Mouse (Mus musculus) layer of hippocampus, adult 9-11 months (tissue): ENCODE measurements around the gene Bmp2k.
A peak's percentile ranks its signal among the peaks of the same experiment; 100 is the strongest.

Experiments used
- DNase-seq: peaks from one replicate; pipeline ENCODE4 v3.0.0; 2022

Bmp2k gene

DNA sequence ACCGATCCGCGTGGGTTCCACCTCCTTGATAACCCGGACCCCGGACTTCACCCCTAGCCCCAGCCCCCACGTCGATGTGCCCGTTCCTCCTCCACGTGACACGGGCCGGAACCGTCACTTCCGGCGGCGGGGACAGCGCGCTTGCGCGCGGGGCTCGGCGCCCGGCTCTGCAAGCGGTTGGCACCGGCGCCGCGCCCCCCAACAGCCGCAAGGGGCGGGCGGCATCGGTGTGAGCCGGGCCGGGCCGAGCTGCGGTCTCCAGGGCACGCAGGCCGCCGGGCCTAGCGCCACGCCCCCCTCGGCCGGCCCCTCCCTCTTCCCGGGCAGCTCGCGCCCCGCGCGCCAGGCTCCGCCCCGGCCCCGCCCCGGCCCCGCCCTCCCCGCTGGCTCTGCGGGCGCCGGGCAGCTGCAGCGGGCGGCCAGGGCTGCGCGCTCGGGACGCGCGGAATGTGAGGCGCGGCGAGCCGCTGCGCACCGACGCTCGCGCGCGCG, at the start of gene Bmp2k:
Gene Bmp2k (plus strand): TSS at position 380 of the 492 bp plus-strand sequence.
- DNase-seq: peak; percentile 95

DNA sequence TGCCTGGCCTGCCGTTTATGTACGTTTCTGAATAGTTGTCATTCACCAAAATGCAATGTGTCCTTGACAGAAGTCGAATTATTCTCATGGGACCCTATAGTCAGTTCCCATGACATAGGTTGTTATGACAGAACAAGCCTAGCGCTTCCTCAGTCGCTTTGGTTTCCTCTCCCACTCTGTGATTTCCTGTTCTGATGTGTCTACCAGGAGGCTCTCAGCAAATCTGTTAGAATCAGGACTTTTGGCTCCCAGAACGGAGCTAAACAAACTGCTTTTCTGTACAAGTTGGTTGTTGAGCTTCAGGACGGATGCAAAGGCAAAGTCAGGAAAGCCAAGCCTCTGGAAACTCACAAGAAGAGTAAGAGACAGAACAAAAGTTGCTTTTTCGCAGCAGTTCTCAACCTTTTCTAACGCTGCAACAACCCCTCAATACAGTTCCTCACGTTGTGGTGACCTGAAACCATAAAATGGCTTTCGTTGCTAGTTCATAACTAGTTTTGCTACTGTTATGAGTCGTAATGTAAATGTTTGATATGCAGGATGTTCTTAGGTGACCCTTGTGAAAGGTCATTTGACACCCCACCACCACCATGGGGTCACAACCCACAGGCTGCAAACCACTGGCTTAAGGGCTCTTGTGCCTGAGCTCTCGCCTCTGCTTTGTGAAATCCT, 48.5 kb upstream of the Bmp2k start:
- DNase-seq: no peak

DNA sequence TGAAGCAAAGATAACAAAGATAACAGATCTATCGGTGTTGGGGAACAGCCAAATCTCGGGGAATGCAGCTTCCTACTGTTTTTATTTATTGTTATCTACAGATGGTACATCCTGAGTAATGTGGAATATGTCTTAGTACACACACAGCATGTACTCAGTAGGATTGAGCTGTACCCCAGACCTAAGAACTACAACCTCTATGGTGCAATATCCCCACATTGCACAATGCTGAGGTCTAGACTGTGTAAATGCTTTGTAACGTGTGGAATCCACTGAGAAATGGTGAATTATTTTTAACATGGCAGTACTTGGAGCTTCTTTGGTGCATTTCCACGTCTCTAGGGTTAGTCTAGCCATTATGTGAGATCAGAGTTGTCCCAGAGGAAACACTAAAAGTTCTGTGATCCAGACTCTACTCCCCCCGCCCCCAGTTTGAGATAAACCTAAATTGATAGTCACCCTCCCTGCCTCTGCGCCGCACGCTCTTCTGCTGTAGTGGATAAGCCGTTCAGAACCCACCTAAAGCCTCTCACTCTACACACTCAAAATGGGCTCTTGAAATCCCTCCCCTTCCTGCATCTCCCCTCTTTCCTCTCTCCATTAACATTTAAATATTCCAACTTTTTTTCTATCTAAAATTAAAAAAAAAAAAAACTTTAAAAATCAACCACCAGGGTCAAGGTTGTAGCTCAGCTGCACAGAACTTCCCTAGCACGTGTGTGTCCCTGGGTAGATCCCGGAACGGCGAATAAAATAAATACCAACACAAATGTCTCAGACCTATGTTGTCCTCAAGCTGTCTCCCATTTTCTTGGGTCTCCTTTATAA, 47.4 kb upstream of the Bmp2k start:
- peak; percentile 32 for DNase-seq

DNA sequence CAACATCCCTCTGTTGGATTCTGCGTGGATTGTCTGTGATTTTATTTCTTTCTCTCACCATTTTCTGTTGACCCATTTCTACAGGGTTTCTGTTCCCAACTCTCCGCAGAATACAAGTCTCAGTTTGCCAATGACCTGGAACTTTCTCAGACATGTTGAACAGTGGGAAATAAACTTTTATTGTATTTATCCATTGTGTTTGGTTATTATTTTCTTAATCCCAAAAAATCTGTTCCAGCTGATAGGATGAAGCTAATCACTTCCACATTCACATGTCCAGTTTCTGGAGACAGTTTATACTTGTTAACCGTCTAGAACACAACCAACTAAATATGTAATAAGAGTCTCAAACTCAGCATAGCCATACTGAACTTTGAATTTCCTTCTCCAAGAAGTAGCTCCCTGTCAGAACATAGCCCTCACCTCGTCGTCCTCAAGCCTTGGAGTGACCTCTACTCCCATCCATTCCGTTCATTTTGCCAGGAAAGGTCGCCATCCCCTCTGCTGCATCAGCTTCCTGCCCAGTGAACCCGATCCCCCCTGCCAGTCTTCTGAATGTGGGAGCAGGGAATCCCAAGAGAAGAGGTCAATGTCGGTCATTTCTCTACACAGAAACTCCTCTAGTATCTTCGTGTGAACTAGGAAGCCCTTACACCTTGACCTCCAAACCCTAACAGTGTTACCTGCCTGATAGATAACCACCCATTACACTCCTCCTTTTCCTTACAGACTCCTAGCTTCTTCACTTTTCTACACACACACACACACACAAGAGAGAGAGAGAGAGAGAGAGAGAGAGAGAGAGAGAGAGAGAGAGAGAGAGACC, 46.6 kb upstream of the Bmp2k start:
- no peak for DNase-seq

DNA sequence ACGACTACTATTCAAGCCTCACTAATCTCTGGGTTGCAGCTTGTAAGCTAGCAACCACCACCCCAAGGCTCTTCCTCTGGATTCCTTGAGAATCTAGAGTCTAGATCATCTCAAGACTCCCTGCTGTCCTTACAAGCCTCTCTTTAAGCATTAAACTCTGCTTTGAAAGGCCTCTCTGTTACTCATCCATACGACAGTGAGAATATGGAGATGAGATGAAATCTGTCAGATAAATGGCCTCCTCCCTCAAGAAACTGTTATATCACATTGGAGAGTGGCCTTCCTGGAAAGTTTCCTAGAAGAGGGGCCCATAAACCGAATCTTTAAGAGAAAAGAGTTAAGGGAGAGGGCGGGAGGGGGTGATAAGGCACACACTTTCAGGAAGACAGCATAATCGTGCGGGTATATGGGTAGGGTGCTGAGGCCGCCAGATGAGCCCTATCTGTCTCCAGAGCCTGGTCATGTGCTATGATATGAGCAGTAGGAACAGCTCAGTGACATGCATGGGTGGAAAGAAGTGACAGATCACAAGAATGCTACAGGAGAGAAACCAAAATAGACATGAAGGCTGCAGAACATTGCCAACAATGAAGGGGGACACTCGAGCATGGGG, 45.9 kb upstream of the Bmp2k start:
- no peak for DNase-seq

DNA sequence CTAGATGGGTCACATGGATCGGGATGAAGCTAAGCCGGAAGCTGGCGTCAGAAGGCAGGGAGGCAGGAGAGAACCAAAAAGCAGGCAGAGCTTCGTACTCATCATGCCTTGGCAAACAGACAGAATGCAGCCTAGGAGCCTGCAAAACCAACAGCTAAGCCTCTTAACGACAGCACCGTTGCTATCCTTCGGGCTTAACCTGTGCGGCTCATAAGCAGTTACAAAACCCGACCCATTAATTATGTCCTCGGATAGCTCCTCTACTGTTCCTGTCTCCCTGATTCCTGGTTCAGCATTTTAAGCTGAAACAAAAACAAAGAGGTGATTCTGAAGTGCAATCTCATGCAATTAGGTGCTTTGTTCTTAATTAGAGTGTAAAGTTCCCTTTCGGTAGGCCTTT, 43.4 kb upstream of the Bmp2k start:
- peak; percentile 21 for DNase-seq

DNA sequence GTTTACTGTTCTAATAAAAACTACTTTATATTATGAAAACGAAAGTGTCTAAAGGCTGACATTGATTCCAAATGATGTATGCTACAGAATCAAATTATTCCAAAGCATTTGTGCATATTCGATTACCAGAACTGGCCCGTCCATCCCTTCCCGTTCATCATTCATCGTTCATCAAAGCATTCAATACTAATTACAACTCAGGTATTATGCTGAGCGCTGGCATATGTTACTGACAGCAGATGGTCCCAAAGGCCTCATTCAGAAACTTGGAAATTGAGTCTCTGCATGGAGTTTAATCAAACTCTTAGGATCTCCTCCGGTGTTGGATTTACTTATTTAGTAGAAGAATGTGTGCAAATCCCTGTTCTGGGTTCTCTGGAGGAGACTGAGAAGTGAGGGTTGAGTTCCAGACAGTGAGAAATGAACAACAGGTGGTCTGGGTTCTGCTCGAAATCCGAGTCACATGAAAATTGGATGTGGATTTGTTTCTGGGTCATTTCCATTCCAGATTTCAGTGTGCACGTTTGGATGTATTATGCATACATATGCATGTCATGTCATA, 42.9 kb upstream of the Bmp2k start:
- DNase-seq: no peak

DNA sequence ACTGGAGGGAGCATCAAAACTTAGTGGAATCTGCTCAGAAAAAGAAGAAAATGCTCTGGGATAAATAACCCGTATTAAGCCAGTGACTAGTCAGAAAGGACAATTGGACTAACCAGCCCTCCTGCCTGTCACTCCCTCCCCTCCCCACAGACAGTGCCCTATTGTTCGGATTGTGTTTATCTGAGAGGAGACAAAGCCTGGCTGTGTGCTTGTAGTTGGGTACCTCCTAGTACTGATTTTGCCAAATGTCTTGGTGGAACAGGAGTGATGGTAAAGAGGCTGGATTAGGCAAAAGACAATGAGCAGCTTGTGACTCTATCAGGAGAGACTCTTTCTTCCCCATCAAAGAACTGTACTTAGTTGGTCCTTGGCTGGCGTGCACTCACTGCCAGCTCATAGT, 40.6 kb upstream of the Bmp2k start:
- peak; percentile 63 for DNase-seq

DNA sequence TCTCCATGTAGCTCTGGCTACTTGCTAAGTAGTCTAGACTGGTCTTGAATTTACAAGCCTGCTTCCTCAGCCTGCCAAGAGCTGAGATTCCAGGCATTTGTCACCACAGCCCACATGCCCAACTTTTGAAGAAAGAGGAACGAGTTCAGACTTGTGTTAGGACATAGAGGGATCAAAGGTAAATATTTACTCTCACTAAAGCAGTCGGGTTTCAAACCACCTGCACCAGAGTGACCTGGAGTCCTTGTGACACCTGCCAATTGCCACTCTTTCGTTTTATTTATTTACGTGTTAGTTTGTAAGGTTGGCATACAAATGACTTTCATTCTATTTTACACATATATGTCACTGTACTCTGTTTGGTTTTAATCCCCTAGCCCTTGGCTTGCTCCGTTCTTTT, 36.4 kb upstream of the Bmp2k start:
- DNase-seq: no peak

DNA sequence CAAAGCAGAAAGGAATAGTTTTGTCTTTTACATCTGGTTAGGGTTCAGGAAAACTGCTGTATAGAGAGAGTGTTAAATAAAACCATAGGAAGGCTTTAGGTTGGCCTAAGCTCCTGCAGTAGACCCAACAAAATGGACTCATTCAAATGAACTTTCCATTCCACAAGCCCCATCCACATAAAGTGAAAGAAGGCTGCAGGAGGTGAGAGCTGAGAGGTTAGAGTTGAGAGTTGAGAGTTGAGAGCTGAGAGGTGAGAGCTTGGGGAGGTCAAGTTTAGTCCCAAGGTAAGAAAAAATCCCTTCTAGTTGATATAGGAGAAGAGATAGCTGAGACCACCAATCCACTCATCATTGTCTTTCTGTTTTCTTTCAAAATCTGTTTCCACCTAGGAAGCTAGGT, 35.6 kb upstream of the Bmp2k start:
- DNase-seq: no peak

DNA sequence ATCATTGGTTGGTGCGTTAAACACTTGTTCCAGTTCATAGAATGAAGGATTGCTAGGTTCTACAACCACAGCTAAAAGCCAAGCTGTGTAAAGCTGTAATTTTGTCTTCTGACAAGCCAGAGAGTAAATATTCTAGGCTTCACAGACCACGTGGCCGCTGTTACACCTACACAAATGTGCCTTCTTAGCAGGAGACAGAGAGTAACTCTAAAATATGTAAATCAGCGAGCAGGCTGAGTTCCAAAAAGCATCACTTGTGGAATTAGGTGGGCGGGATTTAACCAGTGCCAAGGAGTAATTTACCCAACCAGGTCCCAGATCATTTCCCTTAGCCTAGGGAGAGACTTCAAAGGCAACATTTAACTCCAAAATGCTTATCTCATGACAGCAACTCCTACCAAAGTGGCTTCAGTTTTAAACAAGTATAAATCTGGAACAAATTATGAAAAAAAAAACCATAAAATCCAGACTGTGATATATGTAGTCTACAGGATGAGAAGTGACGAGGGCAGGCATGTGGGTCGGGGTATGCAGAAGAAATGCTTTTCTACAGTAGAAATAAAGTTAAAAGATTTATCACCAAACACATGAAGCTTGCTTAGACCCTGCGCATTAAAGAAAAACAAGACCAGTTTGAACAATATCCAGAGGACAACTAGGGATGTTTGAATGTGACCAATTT, 35.1 kb upstream of the Bmp2k start:
- peak; percentile 72 for DNase-seq

DNA sequence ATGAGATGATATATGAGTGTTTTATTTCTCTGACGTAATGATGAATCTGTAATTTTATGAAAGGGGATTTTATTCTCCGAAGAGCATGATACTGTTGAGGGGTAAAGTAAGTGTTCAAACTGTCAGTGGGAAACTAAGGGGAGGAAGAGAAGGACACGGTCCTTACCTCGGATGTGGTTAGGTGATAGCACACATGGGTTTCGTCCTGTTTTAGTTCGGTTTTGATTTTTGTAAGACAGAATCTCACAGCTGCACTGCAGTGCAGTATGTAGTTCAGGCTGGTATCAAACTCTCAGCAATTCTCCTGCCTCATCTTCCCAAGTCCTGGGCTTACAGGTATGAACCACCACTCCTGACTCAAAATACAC, 34.6 kb upstream of the Bmp2k start:
- DNase-seq: no peak

DNA sequence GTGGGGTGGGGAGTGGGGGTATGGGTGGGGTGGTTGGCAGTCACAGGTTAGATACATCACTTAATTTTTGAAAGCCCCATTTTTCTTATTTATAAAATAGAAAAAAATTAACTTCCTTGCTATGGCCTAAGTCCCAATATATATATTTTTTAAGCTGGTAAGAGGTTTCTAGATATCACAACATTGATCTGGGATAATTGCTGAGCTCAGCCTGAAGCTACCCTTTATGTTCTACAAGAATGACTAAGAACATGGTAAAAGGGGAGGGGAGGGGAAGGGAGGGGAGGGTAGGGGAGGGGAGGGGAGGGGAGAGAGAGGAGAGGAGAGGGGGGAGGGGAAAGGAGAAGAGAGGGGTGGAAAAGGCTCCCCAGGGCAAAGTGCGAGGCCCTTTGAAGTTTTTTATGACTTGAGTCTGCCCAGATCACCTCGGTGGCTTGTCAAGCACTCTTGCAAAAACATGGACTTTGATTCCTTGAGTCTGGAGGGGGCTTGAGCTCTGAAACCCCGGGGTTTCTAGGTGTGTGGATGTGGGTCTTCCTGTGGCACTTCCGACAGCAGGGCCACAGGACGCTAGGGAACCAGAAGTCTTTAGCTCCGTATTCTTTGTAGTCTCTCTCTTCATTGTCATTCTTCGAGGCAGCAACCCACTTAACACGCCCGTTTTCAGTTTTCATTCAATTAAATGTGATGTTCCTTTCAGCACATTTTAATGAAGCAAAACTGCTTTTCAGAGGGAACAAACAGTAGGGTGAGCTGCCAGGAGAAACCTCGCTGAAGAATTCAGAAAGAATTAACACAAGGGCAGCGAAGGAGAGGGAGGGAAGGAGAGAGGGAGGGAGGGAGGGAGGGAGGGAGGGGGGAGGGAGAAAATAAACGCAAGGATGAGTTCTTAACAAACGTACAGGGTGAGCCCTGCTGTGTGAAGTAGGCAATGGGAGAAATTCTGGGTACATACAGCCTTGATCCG, 33.1 kb upstream of the Bmp2k start:
- no peak for DNase-seq

DNA sequence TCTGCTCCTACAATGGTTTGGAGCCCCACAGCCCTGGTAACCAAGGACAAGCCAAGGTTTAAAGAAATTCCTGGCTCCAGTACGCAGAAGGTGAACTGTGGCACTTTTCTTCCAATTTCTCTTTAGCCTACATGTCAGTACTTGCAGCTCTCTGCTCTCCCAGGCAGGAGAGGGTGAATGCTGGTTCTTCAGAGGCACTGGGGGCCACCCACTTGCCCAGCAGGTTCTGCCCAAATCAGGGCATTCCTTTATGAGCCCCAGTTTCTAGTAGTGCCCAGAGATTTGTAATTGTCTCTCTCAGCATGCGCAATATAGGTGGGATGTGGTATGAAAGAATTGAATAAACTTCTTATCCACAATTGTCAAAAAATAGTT, 32.5 kb upstream of the Bmp2k start:
- no peak for DNase-seq

DNA sequence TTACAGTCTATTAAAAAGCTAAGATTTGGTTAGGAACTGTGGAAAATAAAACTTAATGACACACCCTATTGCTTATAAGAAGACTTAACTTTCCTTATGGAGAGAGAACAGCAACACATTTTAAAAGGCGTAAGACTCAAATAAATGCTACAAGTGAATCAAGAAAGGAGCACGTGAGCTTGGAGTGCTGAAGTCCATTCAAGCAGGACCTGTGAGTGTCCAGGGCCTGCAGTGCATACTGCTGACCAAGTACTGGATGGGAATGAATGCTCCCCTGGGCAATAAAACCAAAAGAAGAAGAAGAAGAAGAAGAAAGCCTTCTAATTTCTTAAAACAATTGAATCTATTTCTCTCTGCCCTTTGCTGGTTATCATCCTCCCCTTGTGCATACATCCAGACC, 32.0 kb upstream of the Bmp2k start:
- DNase-seq: no peak

DNA sequence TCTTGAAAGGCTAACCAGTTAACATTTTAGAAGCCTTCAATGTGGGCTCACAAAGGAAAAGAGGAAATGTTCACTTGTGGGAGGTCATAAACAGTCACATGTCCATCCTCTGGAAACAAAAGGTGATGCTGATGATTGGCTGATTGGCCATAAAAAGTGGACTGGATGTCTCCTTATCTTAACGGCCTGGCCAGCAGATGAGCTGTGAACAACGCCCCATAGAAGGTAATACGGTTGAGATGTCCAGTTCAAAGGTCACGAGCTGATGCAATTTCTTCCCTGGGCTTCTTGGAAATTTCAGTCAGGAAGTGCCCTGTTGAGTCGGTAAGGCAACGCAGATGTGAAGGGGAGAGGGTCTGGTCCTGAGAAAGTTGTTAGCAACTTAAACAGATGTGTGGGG, 28.9 kb upstream of the Bmp2k start:
- DNase-seq: no peak

DNA sequence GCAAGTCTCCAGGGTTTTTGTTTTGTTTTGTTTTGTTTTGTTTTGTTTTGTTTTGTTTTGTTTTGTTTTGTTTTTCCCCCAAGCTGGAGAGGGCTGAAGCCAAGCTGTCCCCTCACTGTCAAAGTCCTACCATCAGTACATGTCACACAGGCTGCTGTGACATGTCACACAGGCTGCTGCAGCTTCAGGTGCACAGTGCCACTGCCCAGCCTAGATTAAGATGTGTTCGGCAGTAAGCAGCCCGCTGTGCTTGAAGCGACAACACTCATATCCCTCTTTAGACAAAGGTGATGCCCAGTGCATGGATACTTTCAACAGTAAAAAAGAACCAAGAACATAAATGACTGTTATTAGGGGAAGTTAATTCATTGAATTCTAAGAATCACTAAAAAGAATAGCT, 28.5 kb upstream of the Bmp2k start:
- no peak for DNase-seq

DNA sequence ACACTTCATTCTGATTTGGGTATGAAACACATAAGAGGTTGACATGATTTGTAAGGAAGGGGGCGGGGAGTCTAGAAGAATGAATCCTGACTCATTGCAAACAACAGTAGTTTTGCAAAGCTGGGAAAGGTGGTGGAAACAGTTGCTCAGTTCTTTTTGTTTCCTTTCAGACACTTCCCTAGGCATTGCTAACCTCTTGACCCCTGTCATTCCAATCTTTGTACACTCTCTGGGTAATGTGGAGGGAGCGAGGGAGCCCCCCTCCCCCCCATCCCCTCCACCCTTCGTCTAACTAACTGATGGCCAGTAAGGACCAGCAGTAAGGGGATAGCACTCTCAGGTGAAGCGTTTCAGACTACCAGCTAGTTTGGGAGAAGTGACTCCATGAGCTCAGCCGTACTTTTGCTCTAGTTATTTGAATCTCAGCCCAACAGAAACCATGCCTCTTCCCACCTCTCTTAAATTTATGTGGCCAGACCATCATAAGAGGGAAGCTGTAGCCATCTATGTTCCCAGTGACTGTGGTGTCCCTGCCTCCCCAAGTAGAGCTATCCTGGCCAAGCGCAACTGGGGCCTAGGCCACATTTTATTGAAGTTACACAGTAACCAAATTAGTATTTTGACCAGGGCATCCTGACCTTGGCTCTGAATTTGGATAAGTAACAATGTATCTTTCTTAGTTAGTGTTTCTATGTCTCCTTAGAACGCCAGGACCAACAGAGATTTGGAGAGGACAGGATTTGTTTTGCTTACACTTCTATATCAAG, 27.6 kb upstream of the Bmp2k start:
- no peak for DNase-seq

DNA sequence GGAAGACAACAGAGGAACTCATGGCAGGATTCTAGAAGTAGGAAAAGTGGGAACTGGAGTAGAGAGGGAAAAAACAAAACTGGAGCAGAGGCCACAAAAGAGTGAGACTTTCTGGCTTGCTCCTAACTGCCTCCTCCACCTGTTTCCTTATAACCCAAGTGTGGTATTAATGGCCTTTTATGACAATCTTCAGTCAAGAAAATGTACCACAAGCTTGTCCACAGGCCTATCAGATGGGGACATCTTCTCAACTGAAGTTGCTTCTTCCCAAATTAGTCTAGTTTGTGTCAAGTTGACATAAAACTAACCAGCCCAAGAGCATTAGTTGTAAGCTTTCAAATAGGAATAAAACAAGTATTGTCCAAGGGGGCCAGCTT, 27.0 kb upstream of the Bmp2k start:
- DNase-seq: no peak

DNA sequence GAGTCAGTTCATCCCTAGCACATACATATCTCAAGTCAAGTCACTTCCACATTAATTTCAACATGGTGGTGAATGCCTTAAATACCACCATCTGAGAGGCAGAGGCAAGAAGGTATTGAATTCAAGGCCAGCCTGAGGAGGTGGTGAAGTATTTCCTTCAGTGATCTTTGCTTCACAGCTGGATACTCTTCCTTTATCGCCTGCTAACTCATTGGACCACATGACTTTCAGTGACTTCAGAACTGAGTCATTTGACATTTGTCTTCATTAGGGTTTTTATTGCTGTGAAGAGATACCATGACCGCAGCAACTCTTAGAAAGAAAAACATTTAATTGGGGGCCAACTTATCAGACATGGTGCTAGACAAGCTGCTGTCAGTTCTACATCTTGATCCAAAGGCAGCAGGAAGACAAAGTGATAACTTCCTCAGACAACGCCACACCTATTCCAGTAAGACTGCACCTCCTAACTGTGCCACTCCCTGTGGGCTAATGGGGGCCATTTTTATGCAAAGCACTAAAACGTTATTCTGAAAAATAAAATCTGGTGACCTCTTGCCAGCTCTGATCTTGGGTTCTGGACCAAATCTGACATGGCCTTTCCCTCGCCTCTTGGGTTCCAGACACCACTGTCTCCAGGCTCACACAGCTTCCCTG, 24.9 kb upstream of the Bmp2k start:
- DNase-seq: no peak
